Mouse (Mus musculus) thymus, adult 18-20 months (tissue): ENCODE results near the gene Tnfrsf13c.

Experiments used
- DNase-seq, 2 experiments: peaks; one replicate each; pipeline ENCODE4 v3.0.0; 2022; ENCODE audit warnings: mixed read lengths in 2 of 2

Tnfrsf13c gene

GRCm38 (mm10) chr15:82177743-82178290 lies 46.4 kb downstream of the Tnfrsf13c start:
- DNase-seq = no peak

- DNase-seq = no peak
Measured at GRCm38 (mm10) chr15:82175091-82175490, 49.1 kb downstream of the Tnfrsf13c start.

- DNase-seq = no peak
Measured at GRCm38 (mm10) chr15:82172648-82173047, 51.5 kb downstream of the Tnfrsf13c start.
